Mouse (Mus musculus): ENCODE data around the gene Armc8.

The Armc8 gene

GRCm38 (mm10) chr9:99531865-99532264 is 36.8 kb downstream of the Armc8 start:
- in situ Hi-C loops (cut with MboI, MseI): no loop called here

GRCm38 (mm10) chr9:99505875-99506274 is 62.8 kb downstream of the Armc8 start:
- in situ Hi-C loops (cut with MboI, MseI): no loop called here

GRCm38 (mm10) chr9:99499336-99499735 is 69.4 kb downstream of the Armc8 start:
- in situ Hi-C loops (cut with MboI, MseI): no loop called here

- in situ Hi-C loops (cut with MboI, MseI): no loop called here
Observed at GRCm38 (mm10) chr9:99492634-99493200, 76.0 kb downstream of the Armc8 start.

- in situ Hi-C loops (cut with MboI, MseI): no loop called here
Observed at GRCm38 (mm10) chr9:99491050-99491449, 77.6 kb downstream of the Armc8 start.

GRCm38 (mm10) chr9:99487841-99488240 is 80.9 kb downstream of the Armc8 start:
- in situ Hi-C loops (cut with MboI, MseI): no loop called here

GRCm38 (mm10) chr9:99487126-99487695 is 81.5 kb downstream of the Armc8 start:
- in situ Hi-C loops (cut with MboI, MseI): no loop called here

GRCm38 (mm10) chr9:99485144-99485543 is 83.6 kb downstream of the Armc8 start:
- in situ Hi-C loops (cut with MboI, MseI): no loop called here

GRCm38 (mm10) chr9:99484632-99485031 is 84.1 kb downstream of the Armc8 start:
- in situ Hi-C loops (cut with MboI, MseI): no loop called here

- in situ Hi-C loops (cut with MboI, MseI): no loop called here
Observed at GRCm38 (mm10) chr9:99483191-99483590, 85.5 kb downstream of the Armc8 start.

- in situ Hi-C loops (cut with MboI, MseI): no loop called here
Observed at GRCm38 (mm10) chr9:99480764-99481163, 87.9 kb downstream of the Armc8 start.

- in situ Hi-C loops (cut with MboI, MseI): no loop called here
Observed at GRCm38 (mm10) chr9:99479181-99479711, 89.5 kb downstream of the Armc8 start.

GRCm38 (mm10) chr9:99471334-99471733 is 97.4 kb downstream of the Armc8 start:
- in situ Hi-C loops (cut with MboI, MseI): no loop called here

- in situ Hi-C loops (cut with MboI, MseI): no loop called here
Observed at GRCm38 (mm10) chr9:99470347-99471092, 98.2 kb downstream of the Armc8 start.

GRCm38 (mm10) chr9:99469681-99470273 is 98.9 kb downstream of the Armc8 start:
- in situ Hi-C loops (cut with MboI, MseI): no loop called here

- in situ Hi-C loops (cut with MboI, MseI): no loop called here
Observed at GRCm38 (mm10) chr9:99468572-99468971, 100.1 kb downstream of the Armc8 start.

GRCm38 (mm10) chr9:99464876-99465275 is 103.8 kb downstream of the Armc8 start:
- in situ Hi-C loops (cut with MboI, MseI): no loop called here

- in situ Hi-C loops (cut with MboI, MseI): no loop called here
Observed at GRCm38 (mm10) chr9:99459730-99460129, 109.0 kb downstream of the Armc8 start.

- in situ Hi-C loops (cut with MboI, MseI): no loop called here
Observed at GRCm38 (mm10) chr9:99458529-99459208, 110.0 kb downstream of the Armc8 start.

GRCm38 (mm10) chr9:99454211-99454610 is 114.5 kb downstream of the Armc8 start:
- in situ Hi-C loops (cut with MboI, MseI): loop anchor here (5.0 kb wide), 1 partner anchor 208 kb away; no protein-coding TSS in a partner anchor

- in situ Hi-C loops (cut with MboI, MseI): loop anchor here (5.0 kb wide), 1 partner anchor 211 kb away; no protein-coding TSS in a partner anchor
Observed at GRCm38 (mm10) chr9:99451161-99451560, 117.5 kb downstream of the Armc8 start, which contains the start of gene Nme9. TSS of gene Nme9 (plus strand) at chr9:99451475.

Measured in T-helper 2 cell (primary cell).